Mouse (Mus musculus): ENCODE data around the gene Kcnd2. TPM values are rescaled to one million over a fixed set of nuclear protein-coding genes. Genes with fewer than 3 reads are reported as not detected.

Kcnd2 gene
- polyA plus RNA-seq, 1 experiment from 2014 or later: 1.5 TPM

GRCm38 (mm10) chr6:21590156-21590555 lies 374.9 kb downstream of the Kcnd2 start:
- no peak overlapping the region for H3K4me3 ChIP-seq (ENCODE audit: low read length)
- H3K9ac ChIP-seq (ENCODE audit: low read length): no peak overlapping the region
- H3K27me3 ChIP-seq (ENCODE audit: control insufficient read depth, insufficient read depth, low read length): no peaks in the 10 kb centered on the region
- no peak overlapping the region for H3K27ac ChIP-seq (ENCODE audit: low read length)
- H3K4me2 ChIP-seq (ENCODE audit: low read depth, low read length): no peak overlapping the region
- H3K36me3 ChIP-seq (ENCODE audit: control insufficient read depth, insufficient read depth): no peaks in the 10 kb centered on the region
- 80% methylated on average over 3 of the region's 3 CpGs for WGBS
- H3K4me1 ChIP-seq (ENCODE audit: control insufficient read depth, insufficient read depth, low read length): no peaks in the 10 kb centered on the region
- ATAC-seq (replicated peaks; ENCODE audit: extremely low read depth, insufficient read depth, low FRiP score): no peak
- no peaks in the 10 kb centered on the region for H3K9me3 ChIP-seq (replicated peaks; ENCODE audit: control insufficient read depth, low read length)

- Histone ChIP-seq H3K4me1 (ENCODE audit: control insufficient read depth, insufficient read depth, low read length) (no peaks in the 10 kb centered on the region), H3K27me3 (ENCODE audit: control insufficient read depth, insufficient read depth, low read length) (no peaks in the 10 kb centered on the region), H3K36me3 (ENCODE audit: control insufficient read depth, insufficient read depth) (no peaks in the 10 kb centered on the region), H3K9ac (ENCODE audit: low read length) (no peak overlapping the region), H3K27ac (ENCODE audit: low read length) (no peak overlapping the region), H3K4me3 (ENCODE audit: low read length) (no peak overlapping the region), H3K9me3 (replicated peaks; ENCODE audit: control insufficient read depth, low read length) (no peaks in the 10 kb centered on the region), H3K4me2 (ENCODE audit: low read depth, low read length) (no peak overlapping the region)
- 55% methylated on average over 3 of the region's 3 CpGs for WGBS
- ATAC-seq (replicated peaks; ENCODE audit: extremely low read depth, insufficient read depth, low FRiP score): no peak
Measured at GRCm38 (mm10) chr6:21597424-21597823, 382.1 kb downstream of the Kcnd2 start.

- H3K4me2 ChIP-seq (ENCODE audit: low read depth, low read length): no peak overlapping the region
- no peak overlapping the region for H3K27ac ChIP-seq (ENCODE audit: low read length)
- no peak overlapping the region for H3K4me3 ChIP-seq (ENCODE audit: low read length)
- WGBS: 72% methylated on average over 7 of the region's 7 CpGs
- H3K9me3 ChIP-seq (replicated peaks; ENCODE audit: control insufficient read depth, low read length): no peaks in the 10 kb centered on the region
- ATAC-seq (replicated peaks; ENCODE audit: extremely low read depth, insufficient read depth, low FRiP score): no peak
- no peaks in the 10 kb centered on the region for H3K27me3 ChIP-seq (ENCODE audit: control insufficient read depth, insufficient read depth, low read length)
- no peak overlapping the region for H3K9ac ChIP-seq (ENCODE audit: low read length)
- H3K4me1 ChIP-seq (ENCODE audit: control insufficient read depth, insufficient read depth, low read length): no peaks in the 10 kb centered on the region
- H3K36me3 ChIP-seq (ENCODE audit: control insufficient read depth, insufficient read depth): no peaks in the 10 kb centered on the region
Measured at GRCm38 (mm10) chr6:21609381-21610059, 394.2 kb downstream of the Kcnd2 start.

GRCm38 (mm10) chr6:21629989-21630388 lies 414.7 kb downstream of the Kcnd2 start:
- H3K27ac ChIP-seq (ENCODE audit: low read length): no peak overlapping the region
- no peaks in the 10 kb centered on the region for H3K27me3 ChIP-seq (ENCODE audit: control insufficient read depth, insufficient read depth, low read length)
- H3K4me2 ChIP-seq (ENCODE audit: low read depth, low read length): no peak overlapping the region
- no peak overlapping the region for H3K4me3 ChIP-seq (ENCODE audit: low read length)
- no peak for ATAC-seq (replicated peaks; ENCODE audit: extremely low read depth, insufficient read depth, low FRiP score)
- H3K36me3 ChIP-seq (ENCODE audit: control insufficient read depth, insufficient read depth): no peaks in the 10 kb centered on the region
- H3K4me1 ChIP-seq (ENCODE audit: control insufficient read depth, insufficient read depth, low read length): no peaks in the 10 kb centered on the region
- WGBS: 85% methylated on average over 4 of the region's 4 CpGs
- H3K9ac ChIP-seq (ENCODE audit: low read length): no peak overlapping the region
- H3K9me3 ChIP-seq (replicated peaks; ENCODE audit: control insufficient read depth, low read length): no peaks in the 10 kb centered on the region

- Histone ChIP-seq H3K9me3 (replicated peaks; ENCODE audit: control insufficient read depth, low read length) (no peaks in the 10 kb centered on the region), H3K4me1 (ENCODE audit: control insufficient read depth, insufficient read depth, low read length) (no peaks in the 10 kb centered on the region), H3K9ac (ENCODE audit: low read length) (no peak overlapping the region), H3K27ac (ENCODE audit: low read length) (no peak overlapping the region), H3K27me3 (ENCODE audit: control insufficient read depth, insufficient read depth, low read length) (no peaks in the 10 kb centered on the region), H3K4me2 (ENCODE audit: low read depth, low read length) (no peak overlapping the region), H3K36me3 (ENCODE audit: control insufficient read depth, insufficient read depth) (no peaks in the 10 kb centered on the region), H3K4me3 (ENCODE audit: low read length) (no peak overlapping the region)
- ATAC-seq (replicated peaks; ENCODE audit: extremely low read depth, insufficient read depth, low FRiP score): no peak
Measured at GRCm38 (mm10) chr6:21655681-21656080, 440.4 kb downstream of the Kcnd2 start.

GRCm38 (mm10) chr6:21664135-21664534 lies 448.8 kb downstream of the Kcnd2 start:
- WGBS: 79% methylated on average over 6 of the region's 6 CpGs

GRCm38 (mm10) chr6:21664638-21665037 lies 449.3 kb downstream of the Kcnd2 start:
- ATAC-seq (replicated peaks; ENCODE audit: extremely low read depth, insufficient read depth, low FRiP score): no peak
- Histone ChIP-seq H3K9ac (ENCODE audit: low read length) (no peak overlapping the region), H3K27me3 (ENCODE audit: control insufficient read depth, insufficient read depth, low read length) (no peaks in the 10 kb centered on the region), H3K9me3 (replicated peaks; ENCODE audit: control insufficient read depth, low read length) (no peaks in the 10 kb centered on the region), H3K4me2 (ENCODE audit: low read depth, low read length) (no peak overlapping the region), H3K4me1 (ENCODE audit: control insufficient read depth, insufficient read depth, low read length) (no peaks in the 10 kb centered on the region), H3K4me3 (ENCODE audit: low read length) (no peak overlapping the region), H3K36me3 (ENCODE audit: control insufficient read depth, insufficient read depth) (no peaks in the 10 kb centered on the region), H3K27ac (ENCODE audit: low read length) (no peak overlapping the region)
- WGBS: 73% methylated on average over 4 of the region's 4 CpGs

More at GRCm38 (mm10) chr6:21664135-21664534, 448.8 kb downstream of the Kcnd2 start:
- Histone ChIP-seq H3K27me3 (ENCODE audit: control insufficient read depth, insufficient read depth, low read length) (no peaks in the 10 kb centered on the region), H3K4me1 (ENCODE audit: control insufficient read depth, insufficient read depth, low read length) (no peaks in the 10 kb centered on the region), H3K4me2 (ENCODE audit: low read depth, low read length) (no peak overlapping the region), H3K9ac (ENCODE audit: low read length) (no peak overlapping the region), H3K27ac (ENCODE audit: low read length) (no peak overlapping the region), H3K4me3 (ENCODE audit: low read length) (no peak overlapping the region), H3K36me3 (ENCODE audit: control insufficient read depth, insufficient read depth) (no peaks in the 10 kb centered on the region), H3K9me3 (replicated peaks; ENCODE audit: control insufficient read depth, low read length) (no peaks in the 10 kb centered on the region)
- no peak for ATAC-seq (replicated peaks; ENCODE audit: extremely low read depth, insufficient read depth, low FRiP score)

- Histone ChIP-seq H3K4me2 (ENCODE audit: low read depth, low read length) (peak overlapping the region; percentile 52), H3K4me3 (ENCODE audit: low read length) (0 out of 2 replicates have a peak overlapping the region, but pooled peaks have one; percentile 14), H3K36me3 (ENCODE audit: control insufficient read depth, insufficient read depth) (no peaks in the 10 kb centered on the region), H3K9me3 (replicated peaks; ENCODE audit: control insufficient read depth, low read length) (no peaks in the 10 kb centered on the region), H3K9ac (ENCODE audit: low read length) (no peak overlapping the region; the same call in 1 of the 2 replicates), H3K27ac (ENCODE audit: low read length) (no peak overlapping the region), H3K4me1 (ENCODE audit: control insufficient read depth, insufficient read depth, low read length) (peaks cover 2% of the 10 kb centered on the region; the same call in 1 of the 2 replicates), H3K27me3 (ENCODE audit: control insufficient read depth, insufficient read depth, low read length) (no peaks in the 10 kb centered on the region)
- ATAC-seq (replicated peaks; ENCODE audit: extremely low read depth, insufficient read depth, low FRiP score): no peak
- 19% methylated on average over 6 of the region's 6 CpGs for WGBS
Measured at GRCm38 (mm10) chr6:21684252-21684651, 468.9 kb downstream of the Kcnd2 start.

GRCm38 (mm10) chr6:21686388-21686787 lies 471.1 kb downstream of the Kcnd2 start:
- WGBS: 90% methylated on average over 1 of the region's 1 CpGs
- Histone ChIP-seq H3K27ac (ENCODE audit: low read length) (no peak overlapping the region), H3K36me3 (ENCODE audit: control insufficient read depth, insufficient read depth) (no peaks in the 10 kb centered on the region), H3K4me1 (ENCODE audit: control insufficient read depth, insufficient read depth, low read length) (peaks cover 2% of the 10 kb centered on the region; the same call in 1 of the 2 replicates), H3K9me3 (replicated peaks; ENCODE audit: control insufficient read depth, low read length) (no peaks in the 10 kb centered on the region), H3K4me2 (ENCODE audit: low read depth, low read length) (no peak overlapping the region), H3K27me3 (ENCODE audit: control insufficient read depth, insufficient read depth, low read length) (no peaks in the 10 kb centered on the region), H3K4me3 (ENCODE audit: low read length) (no peak overlapping the region), H3K9ac (ENCODE audit: low read length) (no peak overlapping the region)
- ATAC-seq (replicated peaks; ENCODE audit: extremely low read depth, insufficient read depth, low FRiP score): no peak
